Mouse (Mus musculus) thymus, adult 2 months (tissue): ENCODE data around the gene Dnah17. TPM values are rescaled to one million over a fixed set of nuclear protein-coding genes. Genes with fewer than 3 reads are reported as not detected.

Experiments used
- DNase-seq: peaks from one replicate; pipeline ENCODE4 v3.0.0; 2021
- H3K27ac ChIP-seq: fragments of 200-500 bp; 2 replicates; pipeline ENCODE4 v1.5.1; 2012; ENCODE audit warnings: low read length, control low read depth; ENCODE audit not compliant: control insufficient read depth, insufficient read depth
- H3K27me3 ChIP-seq: fragments of 200-500 bp; 2 replicates; pipeline ENCODE4 v1.6.1; 2012; ENCODE audit warnings: mild to moderate bottlenecking, low read length, moderate library complexity, mixed read lengths; ENCODE audit not compliant: control insufficient read depth, insufficient read depth
- H3K36me3 ChIP-seq: fragments of 200-500 bp; 2 replicates; pipeline ENCODE4 v1.6.1; 2012; ENCODE audit warnings: mild to moderate bottlenecking, low read length, moderate library complexity; ENCODE audit not compliant: control insufficient read depth, insufficient read depth
- H3K4me1 ChIP-seq: fragments of 200-500 bp; replicated peaks from 2 replicates; pipeline ENCODE4 v1.6.1; 2012; ENCODE audit warnings: low read length; ENCODE audit not compliant: control insufficient read depth, insufficient read depth
- H3K4me3 ChIP-seq: fragments of 200-500 bp; 2 replicates; pipeline ENCODE4 v1.5.1; 2012; ENCODE audit warnings: mild to moderate bottlenecking, low read length, control low read depth, moderate library complexity; ENCODE audit not compliant: control insufficient read depth, insufficient read depth
- CTCF ChIP-seq: fragments of 200-500 bp; IDR thresholded peaks from 2 replicates; pipeline ENCODE4 v1.5.1; 2012; ENCODE audit warnings: mild to moderate bottlenecking, control low read depth, low read length, moderate library complexity, borderline replicate concordance; ENCODE audit not compliant: control insufficient read depth, poor library complexity, insufficient read depth; ENCODE audit errors: extremely low read depth
- POLR2A ChIP-seq: fragments of 200-500 bp; IDR thresholded peaks from 2 replicates; pipeline ENCODE4 v1.6.1; 2012; ENCODE audit warnings: mild to moderate bottlenecking, low read length, control low read depth, moderate library complexity; ENCODE audit not compliant: control insufficient read depth, poor library complexity, insufficient read depth; ENCODE audit errors: extremely low read depth
- WGBS: fragments of 180-500 bp; shearing (Covaris S2); methylation state at CpG from one replicate; pipeline ENCODE4 v1.1.7; 2018; 5-methylcytosine and 5-hydroxymethylcytosine counted together
- polyA plus RNA-seq: library from polyadenylated mRNA; depleted of rRNA; stranded (reverse); fragments of >200 nt; gene quantifications from 2 replicates; pipeline ENCODE4 v1.2.3, GENCODE M21; 2012; rRNA removed

Gene Dnah17
- polyA plus RNA-seq, 1 experiment = 2.3 TPM

GRCm38 (mm10) chr11:117972656-117973558 lies 157.5 kb downstream of the Dnah17 start:
- TF ChIP-seq POLR2A = no peak
- TF ChIP-seq CTCF = no peak
- Histone ChIP-seq H3K27me3 (no peaks in the 10 kb centered on the region), H3K27ac (no peak overlapping the region), H3K4me3 (no peak overlapping the region), H3K36me3 (no peaks in the 10 kb centered on the region), H3K4me1 (peaks cover 68% of the 10 kb centered on the region)
- 70% methylated on average over 11 of the region's 11 CpGs for WGBS
- DNase-seq = no peak

Other genes starting within 250 kb of the Dnah17 start
- 44.3 and 45.7 TPM in 2 replicates for gene Socs3, start 160.6 kb downstream of the Dnah17 start, polyA plus RNA-seq
- gene Pgs1, start 144.3 kb downstream of the Dnah17 start, polyA plus RNA-seq = 89.1 and 89.5 TPM in 2 replicates
- 66.7 and 70.0 TPM in 2 replicates for gene Cyth1, start 118.0 kb upstream of the Dnah17 start, polyA plus RNA-seq
- 28.8 and 34.6 TPM in 2 replicates for gene Usp36, start 159.6 kb upstream of the Dnah17 start, polyA plus RNA-seq
- gene Cep295nl, start 211.9 kb upstream of the Dnah17 start, polyA plus RNA-seq = 0.26 and 0.32 TPM in 2 replicates
- gene Timp2, start 225.1 kb upstream of the Dnah17 start, polyA plus RNA-seq = 72.6 and 78.8 TPM in 2 replicates